Mouse (Mus musculus) hindlimb bud, embryonic 11.5 days (tissue): ENCODE measurements at regions not wholly inside any gene's neighbourhood (a gene's known extent, or its start where the extent isn't known, plus 50 kb on each side); places are given as distances from the start of the nearest gene placed in this dataset.
A peak's percentile ranks its signal among the peaks of the same experiment; 100 is the strongest.

ENCODE experiments used
- DNase-seq: peaks from one replicate; pipeline ENCODE4 v3.0.0-alpha.2; 2012; ENCODE audit warnings: low read depth, low spot score; ENCODE audit errors: extremely low spot score

DNA sequence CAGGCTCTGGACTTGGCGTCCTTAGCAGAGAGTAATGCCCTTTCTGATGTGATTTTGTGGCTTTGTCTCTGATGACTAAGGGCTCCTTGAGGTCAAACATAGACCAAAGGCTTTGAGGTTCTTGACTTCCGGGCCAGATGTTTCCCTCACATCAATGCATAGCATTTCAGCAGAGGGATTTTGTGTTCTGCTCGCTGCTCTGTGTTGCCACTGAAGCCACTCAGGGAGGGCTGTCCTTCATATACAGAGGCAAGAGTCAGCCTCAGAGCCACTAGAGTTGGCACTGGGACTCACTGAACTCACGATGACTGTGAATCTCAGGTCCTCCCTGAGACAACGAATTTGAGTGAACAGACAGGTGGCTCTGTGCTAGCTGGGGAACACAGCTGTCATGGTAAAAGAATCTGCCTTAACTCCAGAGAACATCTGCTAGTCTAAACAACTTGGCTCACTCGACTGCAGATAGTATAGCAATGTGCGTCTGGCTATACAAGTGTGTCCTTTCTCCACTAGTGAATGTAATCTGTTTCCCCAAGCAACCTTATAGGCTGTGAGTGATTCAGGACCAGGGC lies 74.3 kb downstream of the Gp2 start:
- DNase-seq, result no peak

DNA sequence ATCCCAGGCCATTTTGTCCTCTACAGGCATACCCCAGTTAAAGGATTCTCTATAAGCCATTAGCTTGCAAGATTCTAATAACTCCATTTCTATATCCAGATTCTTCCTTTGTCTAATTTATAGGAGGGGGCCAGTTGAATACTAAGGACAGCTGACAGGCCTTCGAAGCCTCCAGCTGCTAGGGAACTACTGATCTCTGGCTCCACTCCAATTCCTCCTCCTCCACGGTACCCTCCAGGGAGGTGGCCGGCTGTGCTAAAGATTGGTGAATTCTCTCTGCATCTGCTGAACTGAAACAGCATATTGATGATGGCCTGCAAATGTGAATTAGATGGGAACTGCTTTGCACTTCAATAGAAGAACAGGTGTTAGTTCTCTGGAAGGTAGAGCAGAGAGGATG lies 79.2 kb downstream of the Gp2 start:
- DNase-seq, result no peak

DNA sequence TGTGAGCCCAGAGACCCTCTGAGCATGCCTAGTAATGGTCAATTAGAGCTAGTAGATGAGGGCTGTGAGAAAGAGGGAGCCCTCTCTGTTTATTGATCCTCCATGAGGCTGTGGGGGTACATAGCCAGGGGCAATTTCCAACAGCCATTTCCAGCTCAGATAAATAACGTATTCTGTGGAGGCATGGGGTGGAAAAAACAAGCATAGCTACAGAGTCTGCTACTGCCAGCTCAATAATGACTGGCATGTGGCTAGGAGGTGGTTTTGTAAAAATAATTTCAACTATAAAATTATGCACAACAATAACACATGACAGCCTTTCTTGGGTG lies 94.9 kb downstream of the Gp2 start:
- DNase-seq, result no peak

DNA sequence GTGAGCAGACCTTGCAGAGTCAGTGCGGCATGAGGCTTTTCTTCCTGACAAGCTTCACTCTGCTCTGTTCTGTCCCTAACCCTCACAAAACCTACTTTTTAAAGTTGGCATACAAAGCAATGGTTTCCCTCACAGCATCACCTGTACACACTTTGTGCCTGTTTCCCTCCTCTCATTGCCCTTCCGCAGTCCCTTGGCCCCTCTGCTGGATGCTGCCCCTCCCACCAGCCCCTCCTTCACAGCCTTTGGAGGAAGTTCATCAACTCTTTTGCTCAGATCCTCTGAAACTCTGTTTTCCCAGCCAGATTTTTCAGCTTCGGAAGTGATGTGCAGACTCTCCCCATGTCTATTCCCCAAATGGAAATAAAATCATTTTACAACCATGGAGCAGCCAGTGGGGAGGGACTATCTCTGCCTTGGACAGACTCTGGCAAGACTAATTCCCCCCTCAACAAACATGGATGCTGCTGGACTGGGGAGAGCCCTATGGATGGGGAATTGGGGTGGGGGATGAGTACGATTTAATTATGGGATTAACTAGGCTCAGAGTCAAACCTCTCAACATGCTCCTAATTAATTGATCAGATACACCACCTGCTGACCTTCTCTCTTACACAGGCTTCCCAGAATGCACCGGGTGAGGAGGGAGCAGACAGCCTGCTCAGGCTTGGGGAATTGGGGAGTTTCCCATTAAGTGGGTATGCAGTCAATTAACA lies 95.4 kb downstream of the Gp2 start:
- no peak for DNase-seq

DNA sequence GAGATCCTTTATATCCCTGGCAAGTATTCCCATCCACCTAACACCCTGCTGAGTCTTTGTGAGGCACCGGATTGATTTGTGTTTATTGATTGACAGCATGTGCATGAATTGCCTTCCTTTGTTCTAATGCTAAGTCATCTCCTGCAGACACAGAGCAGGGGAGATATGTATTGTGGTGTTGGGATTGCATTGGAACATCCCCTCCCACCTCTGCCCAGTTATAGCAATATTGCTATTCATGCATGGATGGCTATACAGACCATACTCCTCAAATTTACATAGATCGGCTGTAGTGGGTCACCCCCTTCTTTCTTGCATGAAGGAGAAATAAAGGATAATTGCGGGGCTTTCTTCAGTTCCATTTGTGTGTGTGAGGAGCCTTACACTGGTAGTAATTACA lies 101.7 kb downstream of the Gp2 start:
- DNase-seq, result no peak

DNA sequence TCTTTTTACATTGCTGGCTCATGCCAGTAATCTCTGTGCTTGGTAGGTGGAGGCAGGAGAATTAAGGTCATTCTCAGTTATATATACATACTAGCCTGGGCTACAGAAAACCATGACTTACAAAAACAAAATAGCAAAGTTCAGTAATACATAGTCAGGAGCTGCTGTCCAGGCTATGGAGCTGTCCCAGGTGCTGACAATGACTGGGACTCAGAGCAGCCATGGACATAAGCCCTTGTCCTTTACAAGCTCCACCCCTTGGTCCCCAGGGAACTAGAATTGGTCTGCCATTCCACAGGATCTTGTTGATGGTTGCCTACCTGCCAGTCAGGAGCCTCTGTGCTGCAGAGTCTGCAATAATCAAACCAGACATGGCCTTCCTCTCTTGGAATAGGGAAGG lies 102.8 kb downstream of the Gp2 start:
- peak; percentile 20 for DNase-seq

DNA sequence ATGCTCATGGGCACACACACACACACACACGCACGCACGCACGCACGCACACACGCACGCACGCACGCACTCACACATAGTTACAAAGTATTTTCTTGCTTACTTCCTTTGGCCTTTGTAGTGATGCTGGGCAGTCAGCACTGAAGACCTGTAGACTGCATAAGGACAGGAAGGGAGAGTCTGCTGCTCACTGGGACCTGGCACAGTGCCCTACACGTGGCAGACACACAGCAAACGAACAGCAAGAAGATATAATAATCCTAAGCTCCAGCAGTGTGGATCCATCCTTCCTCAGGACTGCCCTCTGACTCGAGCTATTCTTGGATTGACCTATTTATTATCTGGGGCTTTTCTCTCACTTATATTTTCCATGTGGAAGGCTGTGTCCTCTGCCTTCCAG lies 106.5 kb downstream of the Gp2 start:
- no peak for DNase-seq

DNA sequence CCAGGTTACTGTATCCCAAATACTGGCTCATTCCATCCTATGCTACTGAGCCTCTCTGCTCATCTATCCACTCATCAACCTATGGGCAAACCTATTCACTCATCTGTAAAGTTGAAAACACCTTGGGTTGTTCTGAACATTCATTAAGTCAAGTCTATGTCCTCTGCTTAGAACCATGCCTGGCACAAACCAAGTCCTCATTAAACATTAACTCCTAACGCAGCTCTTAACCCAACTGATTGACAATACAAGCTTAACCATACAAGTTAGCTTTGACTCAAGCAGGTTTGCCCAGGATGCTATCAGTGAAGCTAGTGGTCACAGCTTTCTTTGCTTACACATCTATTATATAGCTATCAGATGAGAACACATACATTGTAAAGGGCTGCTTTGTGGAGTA lies 108.4 kb downstream of the Gp2 start:
- DNase-seq, result no peak

DNA sequence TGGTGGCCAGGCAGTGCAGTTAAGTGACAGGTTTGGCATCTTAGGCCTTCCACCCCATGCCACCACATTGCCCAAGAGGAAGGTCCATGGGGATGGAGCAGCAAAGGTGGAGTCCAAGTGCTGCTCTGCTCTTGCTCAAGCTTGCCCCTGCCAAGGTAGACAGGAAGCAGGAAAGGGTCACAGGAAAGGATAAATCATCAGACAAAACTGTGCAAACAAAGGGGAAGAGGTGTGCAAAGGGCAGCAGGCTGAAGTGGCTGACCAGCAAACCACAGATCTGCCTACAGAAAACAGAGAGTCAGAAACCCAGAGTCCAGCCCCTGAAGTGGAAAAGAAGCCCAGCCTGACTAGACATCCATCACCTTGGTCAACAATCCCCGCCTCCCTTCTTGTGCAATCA lies 115.7 kb downstream of the Gp2 start:
- no peak for DNase-seq

DNA sequence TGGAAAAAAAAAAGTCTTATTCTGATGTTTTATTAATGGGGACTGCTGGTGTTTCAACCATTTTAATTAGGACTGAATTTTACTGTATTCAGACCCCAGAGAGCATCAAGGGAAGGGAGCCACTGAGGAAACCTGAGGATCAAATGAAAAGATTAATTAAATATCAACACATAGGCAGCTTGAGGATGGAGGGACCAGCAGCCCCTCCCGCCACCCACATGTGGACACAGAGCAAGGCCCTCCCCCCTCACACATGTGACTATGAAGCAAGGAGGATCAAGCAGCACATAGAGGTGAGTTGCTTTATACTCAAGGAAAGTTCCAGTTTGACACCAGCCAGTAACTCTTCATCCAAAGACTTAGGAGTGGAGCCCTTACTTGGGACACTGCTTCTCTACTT lies 126.0 kb downstream of the Gp2 start:
- DNase-seq, result no peak

DNA sequence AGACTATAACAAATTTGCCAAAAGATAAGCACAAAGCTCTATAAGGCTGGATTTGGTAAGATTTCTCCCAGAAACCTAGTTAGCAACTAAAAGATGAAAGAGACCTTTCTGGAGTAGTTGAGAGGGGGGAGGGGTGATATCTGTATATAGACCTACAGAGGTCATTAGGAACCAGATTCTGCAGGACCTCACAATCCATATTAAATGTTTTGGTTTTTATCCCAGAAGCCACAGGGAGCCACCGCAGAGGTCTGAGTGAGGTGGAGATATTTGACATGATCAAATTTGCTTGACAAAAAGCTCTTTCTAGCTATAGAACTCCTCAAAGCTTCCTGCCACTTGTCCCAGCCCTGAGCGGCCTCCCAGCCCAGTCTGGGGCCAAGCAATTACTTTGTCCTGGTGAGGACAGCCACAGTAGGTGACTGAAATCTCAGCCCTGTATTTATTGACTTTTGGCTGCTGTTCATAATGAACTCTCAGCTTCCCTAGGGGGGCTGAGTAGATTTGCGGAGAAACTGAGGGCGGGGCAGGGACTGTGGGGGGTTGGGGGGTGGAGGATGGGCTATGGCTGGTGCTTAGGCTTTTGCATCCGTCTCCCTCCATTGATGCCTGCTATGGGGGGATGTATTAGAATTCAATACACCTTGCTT lies 128.5 kb downstream of the Gp2 start:
- no peak for DNase-seq

DNA sequence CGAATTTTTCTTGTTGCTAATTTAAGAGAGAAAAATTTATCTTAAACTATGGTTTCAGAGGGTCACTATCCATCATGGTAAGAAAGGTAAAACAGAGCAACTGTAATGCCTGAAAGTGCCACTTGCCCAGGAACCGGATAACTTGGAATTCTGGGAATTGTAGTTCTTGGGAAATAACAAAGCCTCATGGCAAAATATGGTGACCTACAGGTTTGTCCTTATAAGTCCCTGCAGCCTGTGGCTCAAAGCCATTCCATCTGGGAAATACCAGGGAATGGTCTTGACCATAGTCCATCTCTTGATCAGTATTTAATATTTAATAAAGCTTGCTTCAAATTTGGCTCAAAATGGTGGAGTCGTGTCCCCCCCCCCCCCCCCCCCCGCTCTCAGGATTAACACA lies 111.9 kb upstream of the Gpr139 start:
- DNase-seq, result no peak

DNA sequence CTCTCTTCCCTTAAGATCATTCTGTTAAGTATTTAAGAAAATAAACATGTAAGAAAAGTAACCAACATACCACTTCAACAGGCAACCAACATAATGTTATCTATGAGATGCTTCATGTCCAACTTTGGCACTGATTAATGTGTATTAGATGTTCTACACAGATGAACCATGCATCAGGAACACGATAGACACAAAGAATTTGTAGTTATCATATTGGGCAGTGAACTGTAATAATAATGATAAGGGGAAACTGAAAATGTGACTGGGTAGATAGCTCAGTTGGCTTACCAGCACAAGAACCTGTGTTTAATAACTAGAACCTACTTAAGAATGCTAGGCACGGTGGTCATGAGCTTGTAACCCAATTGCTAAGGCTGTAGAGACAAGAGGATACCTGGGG lies 107.0 kb upstream of the Gpr139 start:
- DNase-seq, result no peak

DNA sequence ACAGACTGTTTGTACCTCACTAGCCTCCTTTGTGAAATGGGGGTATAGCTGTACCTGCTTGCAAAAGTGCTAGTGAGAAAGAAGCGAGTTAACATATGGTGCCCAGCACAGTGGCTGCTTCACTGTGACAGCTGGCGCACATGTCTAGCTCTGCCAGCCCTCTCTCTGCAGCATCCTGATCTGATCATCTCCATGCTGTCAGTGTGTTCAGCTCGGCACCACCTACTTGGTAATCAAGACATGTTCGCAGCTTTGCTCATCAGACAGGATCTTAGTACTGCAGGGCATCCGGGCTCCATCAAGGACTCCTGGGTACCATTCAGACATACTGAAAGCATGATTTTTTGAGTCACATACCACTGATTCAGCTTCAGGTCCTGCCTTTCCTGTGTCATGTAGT lies 100.9 kb upstream of the Gpr139 start:
- no peak for DNase-seq

DNA sequence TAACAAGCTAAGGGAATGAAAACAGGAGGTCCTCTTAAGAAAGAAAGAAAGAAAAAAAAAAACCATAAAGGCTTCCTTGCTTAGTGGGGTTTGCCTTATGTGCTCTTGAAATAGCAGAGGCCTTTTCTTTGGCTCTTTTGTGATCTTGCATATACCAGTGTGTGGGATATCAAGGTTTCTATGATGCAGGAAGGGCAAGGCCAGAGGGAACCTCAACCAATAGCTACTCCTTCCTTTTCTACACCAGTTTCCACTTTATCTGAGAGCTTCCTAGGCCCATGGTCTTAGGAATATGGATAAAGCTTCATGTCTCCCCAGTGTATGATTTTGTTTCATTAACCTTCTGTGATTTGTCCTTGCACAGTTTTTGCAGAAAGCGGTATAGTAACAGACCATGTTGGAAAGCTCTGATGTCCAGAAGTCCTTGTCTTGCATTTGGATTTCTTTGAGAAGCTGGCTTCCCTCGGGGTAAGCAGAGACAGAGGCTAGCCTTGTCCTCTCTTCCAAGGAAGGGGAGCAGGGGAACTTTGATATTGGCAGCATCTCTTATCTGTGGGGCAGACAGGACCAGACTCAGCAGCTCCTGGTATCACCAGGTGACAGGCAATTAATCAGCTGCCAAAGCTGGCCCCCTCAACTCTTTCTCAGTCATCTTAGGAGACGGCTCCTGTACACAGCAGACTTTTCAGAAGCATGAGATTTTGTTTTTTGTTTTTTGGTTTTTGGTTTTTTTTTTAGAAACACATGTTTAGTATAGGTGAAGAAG lies 95.7 kb upstream of the Gpr139 start:
- DNase-seq, result no peak

DNA sequence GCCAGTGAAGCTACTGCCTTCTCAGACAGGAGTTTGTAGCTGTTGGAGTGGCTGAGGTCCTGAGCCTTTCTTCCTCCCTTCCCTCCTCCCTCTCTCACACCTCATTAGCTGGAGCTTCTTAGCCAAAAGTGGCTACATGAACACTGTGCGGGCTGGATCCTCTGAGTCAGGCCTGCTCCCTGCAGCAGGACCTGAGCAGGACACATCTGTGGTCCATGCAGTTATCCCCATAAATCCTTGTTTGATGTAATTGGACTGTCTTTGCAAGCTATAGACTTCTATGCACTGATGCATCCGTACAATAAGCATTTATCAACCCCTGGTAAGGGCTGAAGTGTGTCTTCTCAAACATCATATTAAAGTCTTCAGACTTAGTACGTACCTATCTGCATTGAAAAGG lies 88.2 kb upstream of the Gpr139 start:
- no peak for DNase-seq

DNA sequence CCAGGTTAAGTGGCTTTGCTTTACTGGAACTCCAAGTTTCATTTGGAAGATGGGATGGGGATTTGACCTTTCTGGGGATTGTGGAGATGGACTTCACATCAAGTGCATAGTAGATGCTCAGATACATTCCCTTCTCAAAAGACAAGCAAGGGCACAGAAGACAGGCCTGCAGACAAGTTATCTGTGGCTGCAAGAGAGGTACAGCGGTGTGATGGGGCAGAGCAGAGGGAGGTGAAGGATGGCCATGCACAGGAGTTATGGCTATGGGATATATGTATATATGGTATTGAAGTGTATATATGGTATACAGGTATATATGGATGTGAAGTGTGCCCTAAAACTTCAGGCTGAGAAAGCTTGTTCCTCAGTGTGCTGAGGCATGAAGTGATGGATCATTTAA lies 87.0 kb upstream of the Gpr139 start:
- no peak for DNase-seq

DNA sequence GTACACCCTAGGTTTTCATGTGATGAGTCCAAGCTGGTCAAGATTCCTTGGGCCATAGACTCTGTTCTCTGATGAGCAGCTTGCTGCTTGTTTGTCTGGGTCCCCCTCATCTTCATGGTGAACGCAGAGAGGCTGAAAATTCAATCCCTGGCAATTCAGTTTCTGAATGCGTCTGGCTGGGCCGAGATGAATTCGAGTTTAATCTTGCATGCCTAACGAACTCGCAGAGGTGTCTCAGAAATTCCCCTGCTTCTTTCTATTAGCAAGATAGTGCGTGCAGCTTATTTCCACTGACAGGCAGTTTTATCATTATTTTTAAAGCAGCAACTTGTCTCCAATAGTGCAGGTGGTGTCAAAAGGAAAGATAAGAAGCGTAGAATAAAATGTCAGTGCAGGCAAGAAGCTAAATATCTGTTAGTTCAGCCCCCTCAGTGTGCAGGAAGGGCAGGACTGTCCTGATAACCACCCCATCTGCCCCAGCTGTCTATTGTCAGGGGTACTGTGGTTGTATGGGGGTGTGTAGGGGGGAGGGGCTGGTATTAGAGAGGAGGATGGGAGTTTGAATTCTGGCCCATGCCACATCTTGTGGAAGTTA lies 86.5 kb upstream of the Gpr139 start:
- no peak for DNase-seq

DNA sequence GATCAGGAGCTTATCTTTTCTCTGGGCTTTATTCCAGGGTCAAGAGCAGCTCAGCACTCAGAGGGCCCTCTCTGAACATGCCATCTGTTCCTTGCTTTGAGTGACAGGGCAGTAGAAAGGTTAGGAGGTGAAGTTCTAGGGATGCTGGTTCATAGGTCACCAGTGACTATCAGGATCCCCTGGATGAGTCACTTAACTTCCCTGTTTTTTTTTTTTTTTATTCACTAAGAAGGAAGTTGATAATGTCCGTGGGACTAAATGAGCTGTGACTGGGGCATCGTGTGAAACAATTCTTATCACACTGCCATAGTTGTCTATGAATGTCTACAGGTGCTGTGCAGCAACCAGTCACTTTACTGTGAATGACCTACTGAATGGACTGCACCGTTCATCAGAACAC lies 73.8 kb upstream of the Gpr139 start:
- DNase-seq, result no peak

DNA sequence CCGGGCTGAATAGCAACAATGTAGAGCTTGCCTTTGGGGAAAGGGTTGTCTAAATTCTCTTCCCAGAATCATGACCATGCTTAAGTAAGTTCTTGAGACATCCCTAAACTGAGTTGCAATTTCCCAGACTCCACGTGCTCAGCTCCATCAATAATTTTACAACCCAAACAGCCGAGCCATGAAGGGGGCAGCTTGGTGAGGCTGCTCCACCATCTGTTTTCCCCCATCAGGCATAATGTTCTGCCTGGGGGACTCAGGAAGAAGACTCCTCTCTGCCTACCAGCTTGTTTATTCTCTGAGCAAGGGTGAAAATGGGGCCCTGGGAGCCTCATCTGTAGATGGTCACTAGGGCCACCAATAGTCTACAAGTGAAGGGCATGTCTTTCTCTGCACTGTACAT lies 72.5 kb upstream of the Gpr139 start:
- no peak for DNase-seq

DNA sequence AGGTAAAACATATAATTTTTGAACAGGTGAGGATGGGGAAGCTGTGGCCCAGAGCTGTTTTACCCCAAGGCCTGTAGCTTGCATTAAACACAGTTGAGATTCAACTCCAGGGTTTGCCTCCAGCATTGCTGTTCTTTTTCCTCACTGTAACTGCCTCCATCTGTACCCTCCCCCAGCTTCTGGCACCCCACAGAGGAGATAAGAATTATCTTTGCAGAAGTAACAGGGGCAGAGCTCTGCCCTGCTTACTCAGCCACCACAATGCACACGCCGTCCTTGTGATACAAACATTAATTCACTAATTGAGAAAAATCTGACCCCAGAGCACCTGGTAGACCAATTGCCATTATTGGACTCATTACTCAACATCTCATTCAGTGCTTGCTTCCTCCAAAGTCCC lies 68.3 kb upstream of the Gpr139 start:
- no peak for DNase-seq

DNA sequence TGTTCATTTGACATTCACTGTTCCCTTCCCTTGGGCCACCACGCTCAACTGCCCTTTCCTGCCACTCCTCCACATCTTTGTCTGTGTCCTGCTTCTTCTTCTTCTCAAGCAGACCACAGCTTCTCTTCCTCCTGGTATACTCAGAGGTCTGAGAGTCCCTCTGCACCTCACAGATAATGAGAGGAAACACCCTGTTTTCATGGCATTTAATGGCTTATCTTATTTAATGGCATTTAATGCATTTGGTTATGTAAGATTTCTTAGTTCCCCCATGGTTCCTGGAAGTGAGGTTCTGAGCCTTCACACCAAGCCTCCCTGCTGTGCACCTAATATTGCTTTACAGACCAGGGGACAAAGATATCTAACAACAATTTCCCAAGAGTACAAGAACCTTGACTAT lies 67.3 kb upstream of the Gpr139 start:
- DNase-seq, result no peak
